Mouse (Mus musculus) small intestine, adult 10 weeks (tissue): ENCODE results near the gene Gm16442. TPM values are rescaled to one million over a fixed set of nuclear protein-coding genes. Genes with fewer than 3 reads are reported as not detected.

Experiments
- polyA plus RNA-seq: library from polyadenylated mRNA; stranded (reverse); fragments of 350-450 nt; fragmentation: Illumina TruSeq; extraction: RNeasy Lipid Tissue Mini Kit (QIAGEN cat#74804); gene quantifications from one replicate; pipeline ENCODE4 v1.2.3, GENCODE M21; 2014; ENCODE audit warnings: low replicate concordance

Gm16442 gene
- polyA plus RNA-seq: not detected

DNA sequence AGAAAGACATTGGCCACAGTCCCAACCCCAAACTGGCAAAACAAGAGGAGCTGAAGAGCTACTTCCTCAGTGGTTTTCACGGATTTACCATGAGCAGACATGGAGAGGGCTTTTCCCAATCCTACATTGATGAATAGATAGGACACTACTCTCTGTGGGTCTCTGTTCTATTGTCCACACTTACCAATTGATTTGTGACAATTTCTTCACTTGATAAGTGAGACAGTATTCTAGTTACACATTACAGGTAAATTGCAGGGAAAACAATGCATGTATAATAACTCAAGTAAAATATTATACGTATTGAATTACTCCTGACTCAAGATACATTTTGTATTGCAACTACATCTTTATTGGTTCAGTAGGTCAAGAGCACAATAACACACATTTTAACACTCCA is at the start of gene Gm16442:
Gene Gm16442 (minus strand): TSS at position 101 of the 400 bp plus-strand sequence.

DNA sequence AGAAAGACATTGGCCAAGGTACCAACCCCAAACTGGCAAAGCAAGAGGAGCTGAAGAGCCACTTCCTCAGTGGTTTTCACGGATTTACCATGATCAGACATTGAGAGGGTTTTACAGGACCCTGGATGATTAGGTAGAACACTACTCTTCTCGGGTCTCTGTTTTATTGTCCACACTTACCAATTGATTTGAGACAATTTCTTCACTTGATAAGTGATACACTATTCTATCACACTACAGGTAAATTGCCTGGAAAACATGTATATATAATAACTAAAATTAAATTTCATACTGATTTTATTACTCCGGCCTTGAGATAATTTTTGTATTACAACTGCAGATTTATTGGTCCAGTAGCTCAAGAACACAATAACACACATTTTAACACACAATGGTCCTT is 45.9 kb upstream of the Gm16442 start, which contains the start of gene Vmn1r94:
Gene Vmn1r94 (minus strand): TSS at position 101 of the 400 bp plus-strand sequence.

DNA sequence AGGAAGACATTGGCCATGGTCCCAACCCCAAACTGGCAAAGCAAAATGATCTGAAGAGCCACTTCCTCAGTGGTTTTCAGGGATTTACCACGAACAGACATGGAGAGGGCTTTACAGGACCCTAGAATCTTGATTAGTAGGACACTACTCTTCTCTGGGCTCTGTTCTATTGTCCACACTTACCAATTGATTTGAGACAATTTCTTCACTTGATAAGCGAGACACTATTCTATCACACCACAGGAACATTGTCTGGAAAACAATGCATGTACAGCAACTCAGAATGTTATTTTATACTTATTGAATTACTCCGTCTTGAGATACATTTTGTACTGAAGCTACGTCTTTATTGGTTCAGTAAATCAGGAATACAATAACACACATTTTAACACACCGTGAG is 16.6 kb upstream of the Gm16442 start, which contains the start of gene Vmn1r93:
Gene Vmn1r93 (minus strand): TSS at position 101 of the 400 bp plus-strand sequence.

DNA sequence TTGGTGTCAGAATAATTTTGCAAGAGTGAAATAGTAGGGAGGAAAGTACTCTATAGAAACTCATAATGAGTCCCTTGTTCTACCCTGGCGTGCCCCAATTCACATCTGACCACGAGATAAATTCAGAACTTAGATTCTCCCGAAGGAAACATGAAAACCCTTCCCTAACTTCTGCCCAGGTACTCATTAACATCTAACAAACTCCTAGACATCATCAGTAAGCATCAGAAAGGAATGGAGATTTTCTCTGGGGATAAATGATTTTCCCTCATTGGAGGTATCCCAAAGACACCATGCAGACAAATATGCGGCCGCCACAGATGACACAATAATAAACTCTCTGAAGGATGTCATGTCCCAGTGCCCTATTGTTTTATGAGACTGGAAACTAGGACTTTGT is 23.0 kb downstream of the Gm16442 start, which contains the start of gene Vmn1r91:
Gene Vmn1r91 (plus strand): TSS at position 301 of the 400 bp plus-strand sequence.

Other genes starting within 250 kb of the Gm16442 start
- gene Ceacam19, start 234.6 kb downstream of the Gm16442 start, polyA plus RNA-seq: not detected
- 22.6 TPM for gene Pvr, start 201.4 kb downstream of the Gm16442 start, polyA plus RNA-seq
- gene Igsf23, start 171.8 kb downstream of the Gm16442 start, polyA plus RNA-seq: 25.9 TPM
- 63.7 TPM for gene Ceacam20, start 157.2 kb downstream of the Gm16442 start, polyA plus RNA-seq
- gene Nlrp9b, start 131.1 kb downstream of the Gm16442 start, polyA plus RNA-seq: 150 TPM
- 0.67 TPM for gene Vmn1r91, start 22.9 kb downstream of the Gm16442 start, polyA plus RNA-seq
- not detected for gene Vmn1r93, start 16.5 kb upstream of the Gm16442 start, polyA plus RNA-seq
- not detected for gene Vmn1r94, start 45.8 kb upstream of the Gm16442 start, polyA plus RNA-seq
- gene Vmn1r95, start 71.1 kb upstream of the Gm16442 start, polyA plus RNA-seq: not detected
- not detected for gene Gm6164, start 83.0 kb upstream of the Gm16442 start, polyA plus RNA-seq
- gene Gm4498, start 111.2 kb upstream of the Gm16442 start, polyA plus RNA-seq: not detected
- not detected for gene Gm5890, start 140.3 kb upstream of the Gm16442 start, polyA plus RNA-seq
- gene Gm4133, start 211.5 kb upstream of the Gm16442 start, polyA plus RNA-seq: not detected